8 mouse cellular contexts compared by ENCODE assay signal in the genomic region with DNA sequence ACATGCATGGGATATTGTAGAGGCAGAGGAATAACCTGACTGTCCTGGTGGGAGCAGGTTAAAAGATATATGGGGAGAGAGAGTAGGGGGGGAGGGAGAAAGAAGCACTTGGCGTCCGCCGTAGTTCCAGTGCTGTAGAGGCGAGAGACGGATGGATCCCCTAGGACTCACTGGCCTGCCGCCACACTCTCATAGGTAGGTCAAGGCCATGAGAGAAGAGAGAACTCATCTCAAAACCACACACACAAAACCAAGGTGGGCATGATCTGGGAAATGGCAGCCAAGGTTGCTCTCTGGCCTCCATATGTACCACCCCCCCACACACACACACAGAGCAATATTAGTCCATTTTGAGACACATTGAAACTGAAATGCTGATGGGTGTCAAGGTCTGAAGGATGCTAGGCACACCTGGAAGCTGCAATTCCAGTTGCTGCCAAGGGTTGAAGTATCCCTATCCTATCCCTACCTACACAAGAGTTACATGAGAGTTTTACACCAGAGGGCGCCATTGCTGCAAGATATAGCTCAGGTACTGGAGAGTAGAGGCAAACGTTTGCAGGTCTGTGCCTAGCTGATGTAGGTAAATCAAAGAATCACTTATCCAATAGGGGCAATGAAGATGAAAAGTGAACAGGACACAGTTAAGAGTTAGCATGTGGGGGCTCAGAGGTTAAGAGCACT. TPM values are rescaled to one million over a fixed set of nuclear protein-coding genes. Genes with fewer than 3 reads are reported as not detected.
DNase-seq lines count a peak whose midpoint lies in the region; ATAC-seq and TF ChIP-seq lines count a peak whose summit lies in the region.

No protein-coding gene starts in this region.

- H3K4me1 ChIP-seq in forebrain, embryonic 14.5 days (ENCODE audit: control insufficient read depth, insufficient read depth, low read length): peaks cover 18% of the 10 kb centered on the region
- H3K4me1 ChIP-seq in intestine, embryonic 15.5 days (replicated peaks): peaks cover 18% of the 10 kb centered on the region
- H3K4me1 ChIP-seq in limb, embryonic 12.5 days (replicated peaks): peaks cover 22% of the 10 kb centered on the region
- peaks cover 27% of the 10 kb centered on the region for H3K4me1 ChIP-seq in midbrain, embryonic 16.5 days (ENCODE audit: control insufficient read depth, insufficient read depth, low read length)
- H3K4me1 ChIP-seq in thymus, adult 2 months (replicated peaks; ENCODE audit: control insufficient read depth, insufficient read depth, low read length): peaks cover 16% of the 10 kb centered on the region

- H3K4me2 ChIP-seq in forebrain, embryonic 14.5 days (ENCODE audit: low read length): peak overlapping the region; percentile 63
- H3K4me2 ChIP-seq in intestine, embryonic 15.5 days (replicated peaks): peak overlapping the region; percentile 50
- H3K4me2 ChIP-seq in limb, embryonic 12.5 days: peak overlapping the region; percentile 92
- H3K4me2 ChIP-seq in midbrain, embryonic 16.5 days (ENCODE audit: low read length): peak overlapping the region; percentile 66

- WGBS in forebrain, embryonic 14.5 days: 70% methylated on average over 8 of the region's 8 CpGs
- WGBS in intestine, embryonic 15.5 days: 64% methylated on average over 8 of the region's 8 CpGs
- WGBS in limb, embryonic 12.5 days: 70% methylated on average over 8 of the region's 8 CpGs
- 66% methylated on average over 8 of the region's 8 CpGs for WGBS in midbrain, embryonic 16.5 days
- WGBS in thymus, adult 2 months: 70% methylated on average over 8 of the region's 8 CpGs

- ATAC-seq in cerebellum, adult (ENCODE audit: insufficient number of reproducible peaks, low FRiP score, low TSS enrichment): no peak
- no peak for ATAC-seq in forebrain, embryonic 14.5 days
- ATAC-seq in intestine, embryonic 15.5 days: no peak
- no peak for ATAC-seq in limb, embryonic 12.5 days (ENCODE audit: insufficient number of reproducible peaks, insufficient read depth, low FRiP score, low TSS enrichment, low read depth)
- no peak for ATAC-seq in midbrain, embryonic 16.5 days

- TF ChIP-seq CTCF in thymus, adult 2 months (IDR thresholded peaks at IDR 0.05; ENCODE audit: borderline replicate concordance, control insufficient read depth, extremely low read depth, insufficient read depth, low read length, poor library complexity): no peak

- H3K4me3 ChIP-seq in forebrain, embryonic 14.5 days (ENCODE audit: low read depth, low read length): peak overlapping the region; percentile 100
- H3K4me3 ChIP-seq in intestine, embryonic 15.5 days (replicated peaks): no peak overlapping the region; the same call in 1 of the 2 replicates
- peak overlapping the region; percentile 99 for H3K4me3 ChIP-seq in limb, embryonic 12.5 days (replicated peaks)
- peak overlapping the region; percentile 99 for H3K4me3 ChIP-seq in midbrain, embryonic 16.5 days (ENCODE audit: low read depth, low read length)
- H3K4me3 ChIP-seq in thymus, adult 2 months (ENCODE audit: control insufficient read depth, insufficient read depth, low read length): no peak overlapping the region

- TF ChIP-seq POLR2A in thymus, adult 2 months (IDR thresholded peaks at IDR 0.05; ENCODE audit: control insufficient read depth, extremely low read depth, insufficient read depth, low read length, poor library complexity): no peak

- H3K9ac ChIP-seq in forebrain, embryonic 14.5 days (ENCODE audit: low read length): peak overlapping the region; percentile 64
- H3K9ac ChIP-seq in intestine, embryonic 15.5 days: no peak overlapping the region
- no peak overlapping the region for H3K9ac ChIP-seq in limb, embryonic 12.5 days (replicated peaks)
- peak overlapping the region; percentile 63; the same call in 1 of the 2 replicates for H3K9ac ChIP-seq in midbrain, embryonic 16.5 days (ENCODE audit: low read depth, low read length)

- H3K27me3 ChIP-seq in forebrain, embryonic 14.5 days (replicated peaks; ENCODE audit: control insufficient read depth, insufficient read depth, low read length): no peaks in the 10 kb centered on the region
- H3K27me3 ChIP-seq in intestine, embryonic 15.5 days (replicated peaks): no peaks in the 10 kb centered on the region
- H3K27me3 ChIP-seq in limb, embryonic 12.5 days: no peaks in the 10 kb centered on the region
- H3K27me3 ChIP-seq in midbrain, embryonic 16.5 days (ENCODE audit: control insufficient read depth, insufficient read depth, low read depth, low read length): no peaks in the 10 kb centered on the region
- H3K27me3 ChIP-seq in thymus, adult 2 months (ENCODE audit: control insufficient read depth, insufficient read depth, low read length): no peaks in the 10 kb centered on the region

- H3K27ac ChIP-seq in forebrain, embryonic 14.5 days (ENCODE audit: low read depth, low read length): peak overlapping the region; percentile 97
- no peak overlapping the region for H3K27ac ChIP-seq in intestine, embryonic 15.5 days
- peak overlapping the region; percentile 98 for H3K27ac ChIP-seq in limb, embryonic 12.5 days
- H3K27ac ChIP-seq in midbrain, embryonic 16.5 days (ENCODE audit: low read length): peak overlapping the region; percentile 99
- no peak overlapping the region for H3K27ac ChIP-seq in thymus, adult 2 months (ENCODE audit: control insufficient read depth, insufficient read depth, low read length)

- H3K36me3 ChIP-seq in forebrain, embryonic 14.5 days (ENCODE audit: control insufficient read depth, insufficient read depth, low read length): peaks cover 11% of the 10 kb centered on the region
- H3K36me3 ChIP-seq in intestine, embryonic 15.5 days: peaks cover 7% of the 10 kb centered on the region
- H3K36me3 ChIP-seq in limb, embryonic 12.5 days: peaks cover 13% of the 10 kb centered on the region
- no peaks in the 10 kb centered on the region; the same call in 1 of the 2 replicates for H3K36me3 ChIP-seq in midbrain, embryonic 16.5 days (ENCODE audit: control insufficient read depth, insufficient read depth, low read length)
- H3K36me3 ChIP-seq in thymus, adult 2 months (ENCODE audit: control insufficient read depth, insufficient read depth, low read length): peaks cover 3% of the 10 kb centered on the region

- DNase-seq in cerebellum, adult 11 months: peak; percentile 60
- DNase-seq in brain, embryonic 18.5 days (ENCODE audit: low read depth, low spot score): peak; percentile 63
- DNase-seq in forebrain, embryonic 14.5 days (ENCODE audit: low spot score): peak; percentile 82
- peak; percentile 76 for DNase-seq in thymus, adult 2 months

- no peaks in the 10 kb centered on the region for H3K9me3 ChIP-seq in forebrain, embryonic 14.5 days (replicated peaks; ENCODE audit: control insufficient read depth, low read length)
- H3K9me3 ChIP-seq in intestine, embryonic 15.5 days: no peaks in the 10 kb centered on the region
- no peaks in the 10 kb centered on the region for H3K9me3 ChIP-seq in limb, embryonic 12.5 days
- no peaks in the 10 kb centered on the region for H3K9me3 ChIP-seq in midbrain, embryonic 16.5 days (replicated peaks; ENCODE audit: control insufficient read depth, low read length, poor library complexity, severe bottlenecking)

RNA-seq across cellular contexts. Expression of a gene that starts 1.8 kb away (rescaled TPM):
- 117 and 141 TPM in 2 replicates for polyA plus RNA-seq in forebrain, embryonic 14.5 days (2014; fragmentation: Nextera tagmentation; extraction: Ambion mirVana)
- 125 and 131 TPM in 2 replicates for polyA plus RNA-seq in intestine, embryonic 15.5 days (2015; fragmentation: Nextera tagmentation; extraction: Ambion mirVana)
- 212 and 231 TPM in 2 replicates for polyA plus RNA-seq in limb, embryonic 12.5 days (2016; fragmentation: Nextera tagmentation; extraction: Ambion mirVana)
- 148 and 167 TPM in 2 replicates for polyA plus RNA-seq in midbrain, embryonic 16.5 days (2015; fragmentation: Nextera tagmentation; extraction: Ambion mirVana)
- 770 and 778 TPM in 2 replicates for polyA plus RNA-seq in thymus, adult 2 months (2012; rRNA removed)

RNA-seq across cellular contexts. Expression of a gene that starts 9.4 kb away (rescaled TPM):
- polyA plus RNA-seq in forebrain, embryonic 14.5 days (2014; fragmentation: Nextera tagmentation; extraction: Ambion mirVana): 6.9 and 7.3 TPM in 2 replicates
- polyA plus RNA-seq in intestine, embryonic 15.5 days (2015; fragmentation: Nextera tagmentation; extraction: Ambion mirVana): 20.6 and 21.7 TPM in 2 replicates
- polyA plus RNA-seq in limb, embryonic 12.5 days (2016; fragmentation: Nextera tagmentation; extraction: Ambion mirVana): 4.7 and 4.9 TPM in 2 replicates
- 6.2 and 6.9 TPM in 2 replicates for polyA plus RNA-seq in midbrain, embryonic 16.5 days (2015; fragmentation: Nextera tagmentation; extraction: Ambion mirVana)
- polyA plus RNA-seq in thymus, adult 2 months (2012; rRNA removed): 5.4 and 8.9 TPM in 2 replicates

RNA-seq across cellular contexts. Expression of a gene that starts 21.7 kb away (rescaled TPM):
- polyA plus RNA-seq in forebrain, embryonic 14.5 days (2014; fragmentation: Nextera tagmentation; extraction: Ambion mirVana): 6.1 and 8.0 TPM in 2 replicates
- polyA plus RNA-seq in intestine, embryonic 15.5 days (2015; fragmentation: Nextera tagmentation; extraction: Ambion mirVana): 18.9 and 19.4 TPM in 2 replicates
- polyA plus RNA-seq in limb, embryonic 12.5 days (2016; fragmentation: Nextera tagmentation; extraction: Ambion mirVana): 5.6 and 6.0 TPM in 2 replicates
- 4.7 and 5.9 TPM in 2 replicates for polyA plus RNA-seq in midbrain, embryonic 16.5 days (2015; fragmentation: Nextera tagmentation; extraction: Ambion mirVana)
- polyA plus RNA-seq in thymus, adult 2 months (2012; rRNA removed): 30.7 and 49.6 TPM in 2 replicates

RNA-seq across cellular contexts. Expression of a gene that starts 27.7 kb away (rescaled TPM):
- polyA plus RNA-seq in forebrain, embryonic 14.5 days (2014; fragmentation: Nextera tagmentation; extraction: Ambion mirVana): 0.39 TPM in 1 of 2 replicates, not detected in the other
- 5.0 and 5.2 TPM in 2 replicates for polyA plus RNA-seq in intestine, embryonic 15.5 days (2015; fragmentation: Nextera tagmentation; extraction: Ambion mirVana)
- 0.49 and 0.64 TPM in 2 replicates for polyA plus RNA-seq in limb, embryonic 12.5 days (2016; fragmentation: Nextera tagmentation; extraction: Ambion mirVana)
- 0.48 and 0.62 TPM in 2 replicates for polyA plus RNA-seq in midbrain, embryonic 16.5 days (2015; fragmentation: Nextera tagmentation; extraction: Ambion mirVana)
- polyA plus RNA-seq in thymus, adult 2 months (2012; rRNA removed): 358 and 375 TPM in 2 replicates

RNA-seq across cellular contexts. Expression of a gene that starts 31.5 kb away (rescaled TPM):
- 128 and 144 TPM in 2 replicates for polyA plus RNA-seq in forebrain, embryonic 14.5 days (2014; fragmentation: Nextera tagmentation; extraction: Ambion mirVana)
- polyA plus RNA-seq in intestine, embryonic 15.5 days (2015; fragmentation: Nextera tagmentation; extraction: Ambion mirVana): 45.2 and 46.4 TPM in 2 replicates
- 70.4 TPM in 2 replicates for polyA plus RNA-seq in limb, embryonic 12.5 days (2016; fragmentation: Nextera tagmentation; extraction: Ambion mirVana)
- 70.5 and 75.7 TPM in 2 replicates for polyA plus RNA-seq in midbrain, embryonic 16.5 days (2015; fragmentation: Nextera tagmentation; extraction: Ambion mirVana)
- 411 TPM in 2 replicates for polyA plus RNA-seq in thymus, adult 2 months (2012; rRNA removed)

Comparison
In these comparisons a context has a peak if more than half of its experiments do, and no peak if none do; other contexts are left out.
1. H3K27ac ChIP-seq: peak in forebrain, embryonic 14.5 days (single experiment), limb, embryonic 12.5 days (single experiment) and midbrain, embryonic 16.5 days (single experiment); none in intestine, embryonic 15.5 days (single experiment) and thymus, adult 2 months (single experiment).
2. H3K4me3 ChIP-seq: peak in forebrain, embryonic 14.5 days (single experiment), limb, embryonic 12.5 days (single experiment) and midbrain, embryonic 16.5 days (single experiment); none in intestine, embryonic 15.5 days (single experiment) and thymus, adult 2 months (single experiment).
3. H3K9ac ChIP-seq: peak in forebrain, embryonic 14.5 days (single experiment) and midbrain, embryonic 16.5 days (single experiment); none in intestine, embryonic 15.5 days (single experiment) and limb, embryonic 12.5 days (single experiment).
4. Peak in every context shown above with its lines, with median percentiles within 50 percentile points of each other: DNase-seq and H3K4me2 ChIP-seq.